Mouse (Mus musculus) hindbrain, embryonic 10.5 days (tissue): ENCODE measurements at regions not wholly inside any gene's neighbourhood (a gene's known extent, or its start where the extent isn't known, plus 50 kb on each side); places are given as distances from the start of the nearest gene placed in this dataset.

ENCODE experiments used
- DNase-seq: peaks from one replicate; pipeline ENCODE4 v3.0.0-alpha.2; 2017; ENCODE audit warnings: low spot score
- H3K27ac ChIP-seq: fragments of 300-500 bp; sonication (generic); 2 replicates; pipeline ENCODE4 v1.5.1; 2016; ENCODE audit warnings: mild to moderate bottlenecking, moderate library complexity
- H3K27me3 ChIP-seq: fragments of 300-500 bp; sonication (generic); 2 replicates; pipeline ENCODE4 v1.6.1; 2016; ENCODE audit warnings: mild to moderate bottlenecking; ENCODE audit not compliant: poor library complexity, insufficient read depth, severe bottlenecking
- H3K36me3 ChIP-seq: fragments of 300-500 bp; sonication (generic); 2 replicates; pipeline ENCODE4 v1.6.1; 2016; ENCODE audit warnings: mild to moderate bottlenecking, moderate library complexity
- H3K4me1 ChIP-seq: fragments of 300-500 bp; sonication (generic); replicated peaks from 2 replicates; pipeline ENCODE4 v1.6.1; 2016; ENCODE audit warnings: mild to moderate bottlenecking
- H3K4me3 ChIP-seq: fragments of 300-500 bp; sonication (generic); 2 replicates; pipeline ENCODE4 v1.5.1; 2016; ENCODE audit warnings: mild to moderate bottlenecking, moderate library complexity
- H3K9me3 ChIP-seq: fragments of 300-500 bp; sonication (generic); 2 replicates; pipeline ENCODE4 v1.6.1; 2016; ENCODE audit warnings: mild to moderate bottlenecking, moderate library complexity
- WGBS: fragments of 180-500 bp; shearing (Covaris S2); methylation state at CpG from one replicate; pipeline ENCODE4 v1.1.7; 2016; 5-methylcytosine and 5-hydroxymethylcytosine counted together

- Histone ChIP-seq H3K4me1 (no peaks in the 10 kb centered on the region), H3K4me3 (no peak overlapping the region), H3K27me3 (no peaks in the 10 kb centered on the region), H3K27ac (no peak overlapping the region), H3K36me3 (no peaks in the 10 kb centered on the region), H3K9me3 (0 out of 2 replicates have a peak, but pooled peaks cover 4% of the 10 kb centered on the region)
- peak; percentile 14 for DNase-seq
- 70% methylated on average over 8 of the region's 8 CpGs for WGBS
Observed at GRCm38 (mm10) chr11:111523465-111523864, 457.5 kb downstream of the Kcnj2 start.

- H3K36me3 ChIP-seq: no peaks in the 10 kb centered on the region
- no peak overlapping the region for H3K27ac ChIP-seq
- no peak for DNase-seq
- H3K4me1 ChIP-seq: no peaks in the 10 kb centered on the region
- WGBS: 92% methylated on average over 6 of the region's 6 CpGs
- H3K4me3 ChIP-seq: no peak overlapping the region
- 0 out of 2 replicates have a peak, but pooled peaks cover under 1% of the 10 kb centered on the region for H3K9me3 ChIP-seq
- H3K27me3 ChIP-seq: no peaks in the 10 kb centered on the region
Observed at GRCm38 (mm10) chr11:111526010-111526742, 460.2 kb downstream of the Kcnj2 start.

- 86% methylated on average over 9 of the region's 9 CpGs for WGBS
- no peak overlapping the region for H3K27ac ChIP-seq
- DNase-seq: no peak
Observed at GRCm38 (mm10) chr11:111529591-111529990, 463.6 kb downstream of the Kcnj2 start.

GRCm38 (mm10) chr11:111530912-111531311 is 464.9 kb downstream of the Kcnj2 start:
- no peak for DNase-seq
- H3K4me3 ChIP-seq: no peak overlapping the region
- H3K4me1 ChIP-seq: no peaks in the 10 kb centered on the region
- 80% methylated on average over 3 of the region's 3 CpGs for WGBS
- no peaks in the 10 kb centered on the region for H3K36me3 ChIP-seq
- H3K27ac ChIP-seq: no peak overlapping the region
- peaks cover 8% of the 10 kb centered on the region; the same call in 1 of the 2 replicates for H3K27me3 ChIP-seq
- no peaks in the 10 kb centered on the region for H3K9me3 ChIP-seq

More at GRCm38 (mm10) chr11:111529591-111529990, 463.6 kb downstream of the Kcnj2 start:
- Histone ChIP-seq H3K9me3 (no peaks in the 10 kb centered on the region), H3K36me3 (no peaks in the 10 kb centered on the region), H3K4me1 (no peaks in the 10 kb centered on the region), H3K27me3 (no peaks in the 10 kb centered on the region), H3K4me3 (no peak overlapping the region)

- H3K9me3 ChIP-seq: no peaks in the 10 kb centered on the region
- no peak overlapping the region for H3K27ac ChIP-seq
- H3K4me3 ChIP-seq: no peak overlapping the region
- 49% methylated on average over 5 of the region's 5 CpGs for WGBS
- no peaks in the 10 kb centered on the region for H3K4me1 ChIP-seq
- H3K36me3 ChIP-seq: no peaks in the 10 kb centered on the region
- DNase-seq: no peak
- H3K27me3 ChIP-seq: peaks cover 11% of the 10 kb centered on the region; the same call in 1 of the 2 replicates
Observed at GRCm38 (mm10) chr11:111532457-111532856, 466.5 kb downstream of the Kcnj2 start.

GRCm38 (mm10) chr11:111536040-111536836 is 470.3 kb downstream of the Kcnj2 start:
- no peak overlapping the region for H3K4me3 ChIP-seq
- no peaks in the 10 kb centered on the region for H3K4me1 ChIP-seq
- peaks cover 17% of the 10 kb centered on the region for H3K27me3 ChIP-seq
- DNase-seq: peak; percentile 70
- H3K27ac ChIP-seq: no peak overlapping the region
- WGBS: 52% methylated on average over 17 of the region's 17 CpGs
- H3K9me3 ChIP-seq: no peaks in the 10 kb centered on the region
- H3K36me3 ChIP-seq: no peaks in the 10 kb centered on the region

- Histone ChIP-seq H3K36me3 (no peaks in the 10 kb centered on the region), H3K4me1 (no peaks in the 10 kb centered on the region), H3K27ac (no peak overlapping the region), H3K9me3 (no peaks in the 10 kb centered on the region), H3K4me3 (no peak overlapping the region), H3K27me3 (peaks cover 17% of the 10 kb centered on the region)
- DNase-seq: peak; percentile 60
- 39% methylated on average over 3 of the region's 3 CpGs for WGBS
Observed at GRCm38 (mm10) chr11:111537654-111538053, 471.7 kb downstream of the Kcnj2 start.

GRCm38 (mm10) chr11:111539960-111540359 is 474.0 kb downstream of the Kcnj2 start:
- Histone ChIP-seq H3K4me1 (no peaks in the 10 kb centered on the region), H3K4me3 (no peak overlapping the region), H3K36me3 (no peaks in the 10 kb centered on the region), H3K9me3 (no peaks in the 10 kb centered on the region), H3K27me3 (peaks cover 16% of the 10 kb centered on the region), H3K27ac (no peak overlapping the region)
- 68% methylated on average over 6 of the region's 6 CpGs for WGBS
- peak; percentile 12 for DNase-seq

- Histone ChIP-seq H3K4me1 (no peaks in the 10 kb centered on the region), H3K9me3 (no peaks in the 10 kb centered on the region), H3K27ac (no peak overlapping the region), H3K27me3 (no peaks in the 10 kb centered on the region), H3K4me3 (no peak overlapping the region), H3K36me3 (no peaks in the 10 kb centered on the region)
- 90% methylated on average over 4 of the region's 4 CpGs for WGBS
- DNase-seq: no peak
Observed at GRCm38 (mm10) chr11:111545291-111545690, 479.3 kb downstream of the Kcnj2 start.

GRCm38 (mm10) chr11:111555131-111555530 is 489.2 kb downstream of the Kcnj2 start:
- DNase-seq: no peak
- Histone ChIP-seq H3K4me3 (no peak overlapping the region), H3K9me3 (no peaks in the 10 kb centered on the region), H3K4me1 (peaks cover 15% of the 10 kb centered on the region), H3K27me3 (0 out of 2 replicates have a peak, but pooled peaks cover 6% of the 10 kb centered on the region), H3K27ac (no peak overlapping the region), H3K36me3 (no peaks in the 10 kb centered on the region)

GRCm38 (mm10) chr11:111555615-111556014 is 489.7 kb downstream of the Kcnj2 start:
- Histone ChIP-seq H3K4me1 (peaks cover 15% of the 10 kb centered on the region), H3K36me3 (no peaks in the 10 kb centered on the region), H3K4me3 (no peak overlapping the region), H3K9me3 (no peaks in the 10 kb centered on the region), H3K27me3 (0 out of 2 replicates have a peak, but pooled peaks cover 7% of the 10 kb centered on the region), H3K27ac (no peak overlapping the region)
- no peak for DNase-seq
- WGBS: 79% methylated on average over 6 of the region's 6 CpGs

GRCm38 (mm10) chr11:111558302-111559140 is 492.6 kb downstream of the Kcnj2 start:
- Histone ChIP-seq H3K4me1 (peaks cover 15% of the 10 kb centered on the region), H3K27ac (peak overlapping the region; percentile 56; the same call in 1 of the 2 replicates), H3K27me3 (0 out of 2 replicates have a peak, but pooled peaks cover 7% of the 10 kb centered on the region), H3K36me3 (no peaks in the 10 kb centered on the region), H3K9me3 (no peaks in the 10 kb centered on the region), H3K4me3 (no peak overlapping the region)
- 54% methylated on average over 9 of the region's 9 CpGs for WGBS
- DNase-seq: no peak
